Mouse (Mus musculus): Measurements from ENCODE around the gene Disc1.
A peak's percentile ranks its signal among the peaks of the same experiment; 100 is the strongest.

Gene Disc1

DNA sequence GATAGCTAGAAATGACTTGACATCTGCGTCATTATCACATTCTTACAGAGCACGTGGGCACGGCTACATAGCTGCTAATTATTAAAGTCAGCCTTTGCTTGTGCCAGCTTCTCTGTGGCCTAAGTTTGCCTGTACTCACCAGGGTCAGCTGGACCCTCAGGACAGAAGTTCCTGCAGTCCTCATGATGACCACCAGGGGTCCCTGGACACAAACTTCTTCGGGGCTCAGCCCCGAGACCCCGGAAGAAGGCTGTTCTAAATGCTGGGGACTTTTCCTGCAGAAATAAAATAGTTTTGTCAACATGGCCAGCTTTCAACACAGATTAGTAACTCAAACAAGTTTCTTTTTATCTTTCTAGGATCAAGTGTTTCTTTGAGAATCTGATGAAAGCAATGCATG is 74.3 kb downstream of the Disc1 start:
- H3K27me3 ChIP-seq (ENCODE audit: control insufficient read depth, insufficient read depth, low read length, poor library complexity, severe bottlenecking): no peaks in the 10 kb centered on the region
- peak; percentile 62 for DNase-seq (ENCODE audit: low read depth, low spot score)
- no peaks in the 10 kb centered on the region for H3K36me3 ChIP-seq (ENCODE audit: control insufficient read depth, insufficient read depth, low read length, poor library complexity, severe bottlenecking)

DNA sequence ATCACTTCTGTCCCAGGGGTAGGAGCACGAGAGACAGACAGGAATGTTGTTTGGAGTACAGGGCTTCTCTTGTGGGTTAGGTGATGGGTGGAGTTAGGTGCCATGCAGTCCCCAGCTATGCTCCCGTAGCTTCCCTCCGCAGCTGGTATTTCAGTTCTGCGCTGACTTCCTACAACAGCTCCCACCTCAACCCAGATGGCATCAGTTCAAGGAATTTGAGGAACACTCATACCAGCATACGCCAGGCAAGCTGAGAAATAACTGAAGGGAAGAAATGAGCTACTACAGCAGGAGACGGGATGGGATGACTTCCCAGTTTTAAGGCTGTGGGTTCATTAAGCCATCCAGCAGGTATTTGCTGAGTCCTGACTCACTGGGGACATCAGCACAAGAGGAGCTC is 76.8 kb downstream of the Disc1 start:
- Histone ChIP-seq H3K36me3 (ENCODE audit: control insufficient read depth, insufficient read depth, low read length, poor library complexity, severe bottlenecking) (no peaks in the 10 kb centered on the region), H3K27me3 (ENCODE audit: control insufficient read depth, insufficient read depth, low read length, poor library complexity, severe bottlenecking) (no peaks in the 10 kb centered on the region)
- no peak for DNase-seq (ENCODE audit: low read depth, low spot score)

DNA sequence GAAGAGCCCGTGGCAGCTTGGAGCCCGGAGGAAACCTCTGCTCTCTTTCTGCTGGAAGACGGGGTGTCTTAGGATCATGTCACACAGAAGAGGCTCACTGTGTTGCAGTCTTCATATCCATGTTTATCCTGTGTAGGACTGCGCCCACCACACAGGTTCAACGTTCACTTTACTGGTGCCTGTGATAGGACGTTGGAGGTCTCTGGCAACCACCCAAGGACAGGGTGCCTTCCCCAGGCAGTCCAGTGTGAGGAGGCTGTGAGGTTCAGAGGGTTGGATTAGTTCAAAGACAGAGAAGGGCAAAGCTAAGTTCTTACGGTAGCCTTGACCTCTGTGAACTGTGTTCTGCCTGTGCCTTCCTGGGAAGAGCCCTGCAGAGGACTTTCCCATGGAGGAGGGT is 77.3 kb downstream of the Disc1 start:
- Histone ChIP-seq H3K27me3 (ENCODE audit: control insufficient read depth, insufficient read depth, low read length, poor library complexity, severe bottlenecking) (no peaks in the 10 kb centered on the region), H3K36me3 (ENCODE audit: control insufficient read depth, insufficient read depth, low read length, poor library complexity, severe bottlenecking) (no peaks in the 10 kb centered on the region)
- DNase-seq (ENCODE audit: low read depth, low spot score): no peak

DNA sequence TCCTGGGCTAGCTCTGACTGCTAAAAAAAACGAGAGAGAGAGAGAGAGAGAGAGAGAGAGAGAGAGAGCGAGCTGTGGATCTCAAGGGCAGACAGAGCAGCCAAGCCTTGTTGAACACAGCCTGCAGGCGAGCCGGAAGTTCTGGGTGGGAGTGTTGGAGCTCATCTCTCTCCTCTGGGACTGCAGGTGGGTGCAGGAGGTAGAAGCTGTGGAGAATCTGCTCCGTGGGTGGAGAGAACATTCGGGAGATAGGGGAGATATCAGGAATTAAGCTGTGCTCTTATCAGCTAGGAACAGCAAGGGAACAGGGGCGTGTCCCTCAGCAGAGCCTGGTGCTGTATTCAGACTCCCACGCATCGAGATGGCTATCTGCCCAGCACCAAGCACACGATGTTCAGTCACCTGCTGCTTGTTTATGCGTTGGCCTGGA is 79.7 kb downstream of the Disc1 start:
- H3K36me3 ChIP-seq (ENCODE audit: control insufficient read depth, insufficient read depth, low read length, poor library complexity, severe bottlenecking): no peaks in the 10 kb centered on the region

DNA sequence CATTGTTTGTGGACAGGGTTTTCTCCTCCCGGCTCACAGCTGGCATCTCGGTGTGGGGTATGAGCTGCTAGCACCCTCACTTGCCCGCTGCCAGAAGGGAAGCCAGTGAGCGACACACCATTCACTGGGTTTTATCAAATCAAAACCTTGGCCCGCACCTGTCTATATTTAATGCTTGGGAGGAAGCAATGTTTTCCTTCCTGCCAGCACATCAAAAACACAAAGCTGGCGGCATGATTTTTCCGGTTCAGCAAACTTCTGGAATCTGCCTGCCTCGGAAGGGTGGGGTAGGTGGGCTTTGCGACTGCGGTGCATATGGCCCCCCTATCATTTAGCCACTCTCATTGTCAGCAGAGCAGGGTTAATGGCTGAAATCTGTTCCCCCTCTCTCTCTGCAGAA is 80.9 kb downstream of the Disc1 start:
- no peaks in the 10 kb centered on the region for H3K27me3 ChIP-seq (ENCODE audit: control insufficient read depth, insufficient read depth, low read length, poor library complexity, severe bottlenecking)
- DNase-seq (ENCODE audit: low read depth, low spot score): no peak
- H3K36me3 ChIP-seq (ENCODE audit: control insufficient read depth, insufficient read depth, low read length, poor library complexity, severe bottlenecking): no peaks in the 10 kb centered on the region

More for the DNA sequence above, 79.7 kb downstream of the Disc1 start:
- no peaks in the 10 kb centered on the region for H3K27me3 ChIP-seq (ENCODE audit: control insufficient read depth, insufficient read depth, low read length, poor library complexity, severe bottlenecking)
- no peak for DNase-seq (ENCODE audit: low read depth, low spot score)

DNA sequence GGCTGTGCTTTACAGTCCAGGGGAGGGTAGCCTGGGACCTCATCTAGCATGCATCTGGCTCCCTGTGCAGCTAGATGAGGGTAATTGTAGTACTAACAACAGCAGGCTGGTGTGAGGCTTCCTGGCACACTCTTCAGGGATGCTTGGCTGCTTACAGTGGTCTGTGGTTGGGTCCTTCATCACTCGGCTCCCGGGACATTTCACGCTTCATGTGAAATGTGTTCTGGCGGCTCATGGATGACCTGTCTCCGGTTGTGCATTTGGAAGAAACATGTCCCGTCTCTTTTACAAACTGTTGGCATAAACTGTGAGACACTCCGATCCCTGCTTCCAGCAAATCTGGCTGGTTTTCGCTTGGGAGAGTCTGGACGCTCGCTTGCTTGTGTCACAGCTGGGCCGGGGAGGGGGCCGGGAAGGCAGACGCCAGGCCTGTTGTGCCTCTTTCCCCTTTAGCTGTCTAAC is 85.7 kb downstream of the Disc1 start:
- no peaks in the 10 kb centered on the region for H3K27me3 ChIP-seq (ENCODE audit: control insufficient read depth, insufficient read depth, low read length, poor library complexity, severe bottlenecking)
- no peak for DNase-seq (ENCODE audit: low read depth, low spot score)
- H3K36me3 ChIP-seq (ENCODE audit: control insufficient read depth, insufficient read depth, low read length, poor library complexity, severe bottlenecking): no peaks in the 10 kb centered on the region

DNA sequence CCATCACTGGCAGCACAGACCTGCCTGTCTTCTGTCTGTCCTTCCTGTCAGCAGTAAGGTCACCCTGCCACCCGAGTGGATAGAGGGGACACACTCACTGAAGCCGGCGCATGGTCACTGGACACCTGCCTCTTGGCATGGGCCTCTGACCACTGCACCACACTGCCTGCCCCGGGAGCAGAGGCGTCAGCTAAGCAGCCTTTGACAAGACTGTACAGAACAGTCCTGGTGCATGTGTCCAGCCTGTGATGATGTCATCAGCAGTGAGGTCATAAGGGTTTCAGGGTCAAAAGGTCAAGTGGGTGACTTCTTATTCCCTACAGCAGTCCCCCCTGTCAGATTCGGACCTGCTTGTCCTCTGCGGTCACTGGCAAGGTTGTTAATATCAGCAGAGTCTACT is 87.0 kb downstream of the Disc1 start:
- Histone ChIP-seq H3K36me3 (ENCODE audit: control insufficient read depth, insufficient read depth, low read length, poor library complexity, severe bottlenecking) (no peaks in the 10 kb centered on the region), H3K27me3 (ENCODE audit: control insufficient read depth, insufficient read depth, low read length, poor library complexity, severe bottlenecking) (no peaks in the 10 kb centered on the region)
- no peak for DNase-seq (ENCODE audit: low read depth, low spot score)

DNA sequence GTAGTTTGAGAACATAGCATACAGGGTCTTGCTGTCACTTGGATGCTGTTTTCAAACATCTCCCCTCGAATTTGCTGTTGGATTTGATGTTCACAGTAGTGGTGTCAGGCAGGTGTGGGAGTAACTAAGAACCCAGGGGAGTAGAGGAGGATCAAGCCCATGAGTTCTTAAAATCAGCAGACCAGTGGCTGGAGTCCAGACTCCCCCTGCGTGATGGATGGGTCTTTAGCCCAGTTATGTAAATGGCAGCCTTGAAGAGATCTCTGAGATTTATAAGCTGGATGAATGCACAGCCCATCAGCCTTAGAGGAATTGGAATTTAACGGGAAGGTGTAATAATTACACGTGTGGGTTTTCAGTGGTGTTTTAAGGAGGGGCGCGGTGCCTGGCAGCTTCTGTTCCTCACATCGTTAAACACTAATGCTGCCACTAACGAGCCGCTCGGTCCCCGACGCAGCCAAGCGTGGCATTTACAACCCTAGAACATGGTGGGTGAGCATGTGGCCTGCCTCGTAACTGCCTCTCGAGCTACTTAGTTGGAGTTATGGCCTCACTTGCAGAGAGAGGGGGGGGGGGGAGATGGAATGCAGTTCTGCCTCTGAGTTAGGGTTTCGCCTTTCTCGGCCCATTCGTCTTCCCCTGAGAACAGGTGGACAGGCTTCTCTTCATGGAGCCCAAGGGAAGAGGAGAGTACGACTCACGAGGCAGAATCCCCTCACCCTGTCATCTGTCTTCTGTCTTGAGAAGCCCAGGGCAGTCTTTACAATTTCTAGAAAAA is 103.1 kb downstream of the Disc1 start:
- no peaks in the 10 kb centered on the region for H3K27me3 ChIP-seq (ENCODE audit: control insufficient read depth, insufficient read depth, low read length, poor library complexity, severe bottlenecking)
- no peak for DNase-seq (ENCODE audit: low read depth, low spot score)
- no peaks in the 10 kb centered on the region for H3K36me3 ChIP-seq (ENCODE audit: control insufficient read depth, insufficient read depth, low read length, poor library complexity, severe bottlenecking)

DNA sequence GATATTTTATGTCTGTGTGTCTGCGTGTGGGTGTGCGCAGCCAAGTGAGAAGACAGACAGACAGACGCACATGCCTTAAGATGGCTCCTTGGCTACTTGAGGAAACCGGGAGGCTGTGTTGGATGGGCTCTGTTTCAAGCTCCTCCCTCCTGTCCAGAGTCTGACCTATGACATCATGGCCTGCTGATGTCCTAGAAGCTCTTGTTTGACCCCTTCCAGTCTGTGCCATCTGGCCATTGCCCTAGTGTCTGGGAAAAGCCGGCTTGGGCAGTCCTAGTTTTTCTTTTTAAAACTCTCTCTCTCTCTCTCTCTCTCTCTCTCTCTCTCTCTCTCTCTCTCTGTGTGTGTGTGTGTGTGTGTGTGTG is 103.6 kb downstream of the Disc1 start:
- no peak for DNase-seq (ENCODE audit: low read depth, low spot score)
- no peaks in the 10 kb centered on the region for H3K27me3 ChIP-seq (ENCODE audit: control insufficient read depth, insufficient read depth, low read length, poor library complexity, severe bottlenecking)
- no peaks in the 10 kb centered on the region for H3K36me3 ChIP-seq (ENCODE audit: control insufficient read depth, insufficient read depth, low read length, poor library complexity, severe bottlenecking)

DNA sequence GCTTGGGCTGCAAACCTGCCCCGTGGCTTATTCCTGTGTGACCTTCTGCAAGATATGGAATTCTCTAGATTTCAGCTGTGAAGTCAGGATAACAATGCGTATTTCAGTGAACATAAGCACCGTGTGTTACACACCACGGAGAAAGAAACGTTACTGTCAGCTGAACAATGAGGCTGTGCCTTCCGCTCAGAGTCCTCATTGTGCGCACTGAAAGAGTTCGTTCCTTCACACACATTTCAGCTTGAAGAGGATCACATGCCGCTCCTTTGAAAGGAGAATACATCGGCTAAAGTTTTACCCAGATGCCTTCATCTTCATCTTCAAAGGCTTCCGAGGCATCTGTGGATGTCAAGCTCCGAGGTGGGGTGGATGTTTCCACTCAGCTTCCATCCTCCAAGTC is 105.4 kb downstream of the Disc1 start:
- H3K36me3 ChIP-seq (ENCODE audit: control insufficient read depth, insufficient read depth, low read length, poor library complexity, severe bottlenecking): no peaks in the 10 kb centered on the region
- no peaks in the 10 kb centered on the region for H3K27me3 ChIP-seq (ENCODE audit: control insufficient read depth, insufficient read depth, low read length, poor library complexity, severe bottlenecking)
- no peak for DNase-seq (ENCODE audit: low read depth, low spot score)

DNA sequence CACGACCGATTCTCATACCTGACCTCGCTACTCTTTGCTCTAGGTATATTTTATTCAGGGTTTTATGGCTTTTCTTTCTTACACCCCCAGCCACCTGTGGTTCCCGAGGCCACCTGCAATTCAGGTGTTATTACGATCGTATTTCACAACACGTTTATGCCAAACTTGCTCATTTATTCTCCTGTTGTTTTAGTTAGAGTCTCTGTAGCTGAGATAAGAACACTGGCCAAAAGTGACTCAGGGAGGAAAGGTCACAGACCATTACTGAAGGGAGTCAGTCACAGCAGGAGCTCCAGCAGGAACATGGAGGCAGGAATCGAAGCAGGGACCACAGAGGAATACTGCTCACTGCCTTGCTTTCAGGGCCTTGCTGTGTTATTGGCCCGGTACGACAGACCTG is 109.5 kb downstream of the Disc1 start:
- H3K36me3 ChIP-seq (ENCODE audit: control insufficient read depth, insufficient read depth, low read length, poor library complexity, severe bottlenecking): 0 out of 2 replicates have a peak, but pooled peaks cover 2% of the 10 kb centered on the region
- no peak for DNase-seq (ENCODE audit: low read depth, low spot score)
- no peaks in the 10 kb centered on the region for H3K27me3 ChIP-seq (ENCODE audit: control insufficient read depth, insufficient read depth, low read length, poor library complexity, severe bottlenecking)

DNA sequence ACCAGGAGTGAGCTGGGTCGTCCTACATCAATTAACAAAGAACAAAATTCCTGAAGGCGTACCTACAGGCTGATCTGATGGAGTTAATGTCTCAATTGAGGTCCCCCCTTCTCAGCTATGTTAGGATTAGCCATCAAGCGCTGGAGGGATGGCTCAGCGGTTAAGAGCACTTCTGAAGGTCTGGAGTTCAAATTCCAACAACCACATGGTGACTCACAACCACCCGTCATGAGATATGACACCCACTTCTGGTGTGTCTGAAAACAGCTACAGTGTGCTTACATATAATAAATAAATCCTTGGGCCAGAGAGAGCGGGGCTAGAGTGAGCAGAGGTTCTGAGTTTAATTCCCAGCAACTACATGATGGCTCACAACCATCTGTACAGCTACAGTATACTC is 109.9 kb downstream of the Disc1 start:
- H3K36me3 ChIP-seq (ENCODE audit: control insufficient read depth, insufficient read depth, low read length, poor library complexity, severe bottlenecking): 0 out of 2 replicates have a peak, but pooled peaks cover 2% of the 10 kb centered on the region
- no peaks in the 10 kb centered on the region for H3K27me3 ChIP-seq (ENCODE audit: control insufficient read depth, insufficient read depth, low read length, poor library complexity, severe bottlenecking)

DNA sequence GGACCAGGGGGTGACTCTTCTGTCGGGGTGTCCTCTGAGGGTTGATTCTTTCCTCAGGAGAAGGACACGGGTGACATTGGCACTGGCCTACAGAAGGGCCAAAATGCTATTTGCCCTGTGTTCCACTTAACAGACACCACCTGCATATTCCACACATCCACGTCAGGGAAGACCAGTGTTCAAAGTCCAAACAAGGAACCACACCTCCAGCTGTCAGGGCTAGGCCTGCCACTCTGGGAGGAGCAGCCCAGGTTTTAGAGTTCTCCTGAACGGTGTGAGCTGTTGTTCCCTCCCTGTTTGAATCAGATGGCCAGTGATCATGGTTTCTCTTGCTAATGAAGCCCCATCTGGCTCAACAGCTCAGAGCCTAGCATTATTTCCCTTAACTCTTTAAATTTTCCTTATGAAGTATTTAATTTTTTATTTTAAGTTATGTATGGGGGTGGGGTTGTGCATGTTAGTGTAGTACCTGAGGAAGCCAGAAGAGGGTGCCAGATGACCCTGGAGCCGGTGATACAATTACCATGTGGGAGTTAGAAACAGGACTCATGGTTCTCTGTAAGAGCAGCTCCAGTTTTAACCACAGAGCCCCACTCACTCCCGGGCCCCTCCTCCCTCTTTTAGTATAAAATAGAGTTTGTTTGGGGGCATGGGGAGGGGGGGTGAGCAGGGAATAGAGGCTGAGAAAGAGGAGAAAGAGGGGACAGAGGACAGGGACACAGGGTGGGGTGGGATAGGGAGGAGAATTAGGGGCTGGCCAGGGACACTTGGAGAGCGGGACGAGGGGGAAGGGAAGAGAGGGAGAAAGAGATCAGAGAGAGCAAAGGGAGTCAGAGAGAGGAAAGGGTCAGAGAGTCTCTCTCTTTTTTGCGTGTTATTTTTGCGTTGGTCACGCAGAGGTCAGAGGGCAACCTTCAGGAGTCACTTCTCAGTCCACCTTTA is 111.8 kb downstream of the Disc1 start:
- DNase-seq (ENCODE audit: low read depth, low spot score): peak; percentile 66
- H3K27me3 ChIP-seq (ENCODE audit: control insufficient read depth, insufficient read depth, low read length, poor library complexity, severe bottlenecking): no peaks in the 10 kb centered on the region
- 0 out of 2 replicates have a peak, but pooled peaks cover 2% of the 10 kb centered on the region for H3K36me3 ChIP-seq (ENCODE audit: control insufficient read depth, insufficient read depth, low read length, poor library complexity, severe bottlenecking)

More for the DNA sequence above, 109.9 kb downstream of the Disc1 start:
- no peak for DNase-seq (ENCODE audit: low read depth, low spot score)

DNA sequence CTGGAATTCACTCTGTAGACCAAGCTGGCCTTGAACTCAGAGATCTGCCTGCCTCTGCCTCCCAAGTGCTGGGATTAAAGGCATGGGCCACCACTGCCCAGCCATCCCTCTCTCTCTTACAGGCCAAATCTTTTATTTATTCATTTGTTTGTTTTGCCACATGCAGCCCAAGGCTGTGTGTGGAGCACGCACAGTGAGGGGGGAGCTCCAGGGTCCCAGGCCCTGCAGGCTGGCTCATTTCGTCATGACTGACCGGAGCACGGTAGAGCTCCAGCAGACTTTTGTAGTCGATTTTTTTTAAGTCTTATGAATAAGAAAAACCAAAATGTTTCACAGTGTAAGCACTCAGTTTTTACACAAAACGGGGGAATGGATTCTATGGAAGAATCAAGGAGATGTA is 112.5 kb downstream of the Disc1 start:
- no peak for DNase-seq (ENCODE audit: low read depth, low spot score)
- 0 out of 2 replicates have a peak, but pooled peaks cover 2% of the 10 kb centered on the region for H3K36me3 ChIP-seq (ENCODE audit: control insufficient read depth, insufficient read depth, low read length, poor library complexity, severe bottlenecking)
- H3K27me3 ChIP-seq (ENCODE audit: control insufficient read depth, insufficient read depth, low read length, poor library complexity, severe bottlenecking): no peaks in the 10 kb centered on the region

DNA sequence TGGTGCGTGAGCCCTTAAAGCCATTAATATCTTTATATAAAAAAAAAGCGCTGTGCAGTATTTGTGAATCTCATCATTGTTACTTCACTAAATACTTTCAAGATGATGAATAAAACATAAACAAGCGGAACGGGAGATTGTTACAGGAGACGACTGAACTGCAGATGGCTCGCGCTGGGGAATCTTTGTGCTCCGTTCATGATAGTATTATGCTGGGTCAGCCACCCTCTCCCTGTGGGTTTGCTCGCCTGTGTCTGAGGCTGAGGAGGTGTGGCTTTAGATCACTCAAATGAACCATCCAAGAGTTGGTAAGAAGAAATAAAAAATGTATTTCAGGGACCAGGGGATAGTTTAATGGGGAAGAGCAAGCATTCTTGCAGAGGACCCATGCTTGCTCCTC is 113.0 kb downstream of the Disc1 start:
- 0 out of 2 replicates have a peak, but pooled peaks cover 2% of the 10 kb centered on the region for H3K36me3 ChIP-seq (ENCODE audit: control insufficient read depth, insufficient read depth, low read length, poor library complexity, severe bottlenecking)
- DNase-seq (ENCODE audit: low read depth, low spot score): no peak
- no peaks in the 10 kb centered on the region for H3K27me3 ChIP-seq (ENCODE audit: control insufficient read depth, insufficient read depth, low read length, poor library complexity, severe bottlenecking)
